Mouse (Mus musculus) heart, embryonic 15.5 days (tissue): ENCODE measurements around the gene Olfr132. TPM values are rescaled to one million over a fixed set of nuclear protein-coding genes. Genes with fewer than 3 reads are reported as not detected.
"Not testable (repeated sequence)": the region's sequence is repeated elsewhere in the genome, so short reads cannot be mapped to it uniquely, and the experiment has no call there.

Experiments
- ATAC-seq: fragments of 200-750 bp; cut with Nextera tagmentation; replicated peaks from 2 replicates; pipeline ENCODE4 v1.8.0; 2017; ENCODE audit warnings: low read depth, moderate TSS enrichment; ENCODE audit not compliant: insufficient number of reproducible peaks, insufficient read depth, low FRiP score
- H3K27ac ChIP-seq: fragments of 300-500 bp; sonication (generic); 2 replicates; pipeline ENCODE4 v1.5.1; 2015; ENCODE audit warnings: mild to moderate bottlenecking, inconsistent platforms
- H3K27me3 ChIP-seq: fragments of 300-500 bp; sonication (generic); 2 replicates; pipeline ENCODE4 v1.6.1; 2015; ENCODE audit warnings: inconsistent platforms
- H3K36me3 ChIP-seq: fragments of 300-500 bp; sonication (generic); 2 replicates; pipeline ENCODE4 v1.6.1; 2015; ENCODE audit warnings: mild to moderate bottlenecking, inconsistent platforms
- H3K4me1 ChIP-seq: fragments of 300-500 bp; sonication (generic); replicated peaks from 2 replicates; pipeline ENCODE4 v1.6.1; 2015; ENCODE audit warnings: inconsistent platforms
- H3K4me2 ChIP-seq: fragments of 300-500 bp; sonication (generic); 2 replicates; pipeline ENCODE4 v1.6.1; 2015; ENCODE audit warnings: inconsistent platforms, mild to moderate bottlenecking, moderate library complexity
- H3K4me3 ChIP-seq: fragments of 300-500 bp; sonication (generic); 2 replicates; pipeline ENCODE4 v1.5.1; 2015; ENCODE audit warnings: mild to moderate bottlenecking, inconsistent platforms
- H3K9ac ChIP-seq: fragments of 300-500 bp; sonication (generic); 2 replicates; pipeline ENCODE4 v1.6.1; 2015; ENCODE audit warnings: mild to moderate bottlenecking, inconsistent platforms
- H3K9me3 ChIP-seq: fragments of 300-500 bp; sonication (generic); replicated peaks from 2 replicates; pipeline ENCODE4 v1.6.1; 2016; ENCODE audit warnings: inconsistent platforms
- WGBS: fragments of 180-500 bp; shearing (Covaris S2); methylation state at CpG from one replicate; pipeline ENCODE4 v1.1.7; 2015; ENCODE audit warnings: mixed read lengths; 5-methylcytosine and 5-hydroxymethylcytosine counted together
- polyA plus RNA-seq: library from polyadenylated mRNA; unstranded; fragments of >200 nt; fragmentation: Nextera tagmentation; extraction: Ambion mirVana; gene quantifications from 2 replicates; pipeline ENCODE4 v1.2.1, GENCODE M21; 2015

The Olfr132 gene
- polyA plus RNA-seq = not detected in 2 replicates

GRCm38 (mm10) chr17:38134426-38134825 is at the start of gene Olfr132:
Olfr132 (minus strand) TSS chr17:38134526.
- Histone ChIP-seq H3K27me3 (no peaks in the 10 kb centered on the region), H3K27ac (no peak within 1 kb of the TSS), H3K4me2 (no peak within 1 kb of the TSS), H3K4me3 (no peak within 1 kb of the TSS), H3K9me3 (no peaks in the 10 kb centered on the region), H3K4me1 (no peaks in the 10 kb centered on the region), H3K9ac (no peak within 1 kb of the TSS), H3K36me3 (no peaks in the 10 kb centered on the region)
- WGBS = 71% methylated on average over 1 of the region's 1 CpGs
- no peak for ATAC-seq

GRCm38 (mm10) chr17:38171088-38171487 is 36.8 kb upstream of the Olfr132 start, which contains the start of gene Olfr134:
Olfr134 (plus strand) TSS chr17:38171388.
- ATAC-seq = no peak
- Histone ChIP-seq H3K36me3 (no peaks in the 10 kb centered on the region), H3K9ac (no peak within 1 kb of the TSS), H3K4me1 (no peaks in the 10 kb centered on the region), H3K4me3 (no peak within 1 kb of the TSS), H3K27ac (no peak within 1 kb of the TSS), H3K27me3 (no peaks in the 10 kb centered on the region), H3K9me3 (no peaks in the 10 kb centered on the region), H3K4me2 (no peak within 1 kb of the TSS)
- WGBS = 58% methylated on average over 3 of the region's 3 CpGs

GRCm38 (mm10) chr17:38144981-38145380 is 10.7 kb upstream of the Olfr132 start, which contains the start of gene Olfr133:
Olfr133 (plus strand) TSS chr17:38145281.
- H3K9me3 ChIP-seq = no peaks in the 10 kb centered on the region; the same call in 1 of the 2 replicates
- WGBS = 65% methylated on average over 2 of the region's 2 CpGs

GRCm38 (mm10) chr17:38125371-38125770 is 9.0 kb downstream of the Olfr132 start:
- not testable (repeated sequence) for H3K9ac ChIP-seq, H3K9me3 ChIP-seq, H3K27ac ChIP-seq, H3K4me3 ChIP-seq, H3K4me2 ChIP-seq, ATAC-seq, H3K27me3 ChIP-seq, H3K36me3 ChIP-seq, H3K4me1 ChIP-seq
- 67% methylated on average over 3 of the region's 3 CpGs for WGBS

More at GRCm38 (mm10) chr17:38144981-38145380, 10.7 kb upstream of the Olfr132 start, which contains the start of gene Olfr133:
- H3K9ac ChIP-seq = no peak within 1 kb of the TSS
- no peaks in the 10 kb centered on the region for H3K4me1 ChIP-seq
- H3K27me3 ChIP-seq = no peaks in the 10 kb centered on the region
- no peaks in the 10 kb centered on the region for H3K36me3 ChIP-seq
- H3K27ac ChIP-seq = no peak within 1 kb of the TSS
- no peak within 1 kb of the TSS for H3K4me2 ChIP-seq
- no peak within 1 kb of the TSS for H3K4me3 ChIP-seq
- ATAC-seq = no peak

GRCm38 (mm10) chr17:38124199-38124598 is 10.1 kb downstream of the Olfr132 start:
- H3K9me3 ChIP-seq, H3K36me3 ChIP-seq, H3K27me3 ChIP-seq, H3K4me3 ChIP-seq, ATAC-seq, H3K27ac ChIP-seq, H3K4me2 ChIP-seq, H3K4me1 ChIP-seq, H3K9ac ChIP-seq: not testable (repeated sequence)
- 48% methylated on average over 1 of the region's 1 CpGs for WGBS

- ATAC-seq = no peak
- Histone ChIP-seq H3K9ac (no peak within 1 kb of the TSS), H3K4me2 (no peak within 1 kb of the TSS), H3K9me3 (no peaks in the 10 kb centered on the region), H3K27me3 (no peaks in the 10 kb centered on the region), H3K36me3 (no peaks in the 10 kb centered on the region), H3K27ac (no peak within 1 kb of the TSS), H3K4me3 (no peak within 1 kb of the TSS), H3K4me1 (no peaks in the 10 kb centered on the region)
Measured at GRCm38 (mm10) chr17:38088593-38088992, 45.7 kb downstream of the Olfr132 start, which contains the start of gene Olfr131. Olfr131 (minus strand) TSS chr17:38088693.

- Histone ChIP-seq H3K9me3 (no peaks in the 10 kb centered on the region), H3K4me1 (no peaks in the 10 kb centered on the region), H3K27ac (no peak overlapping the region), H3K4me2 (no peak overlapping the region), H3K4me3 (no peak overlapping the region), H3K27me3 (no peaks in the 10 kb centered on the region), H3K36me3 (no peaks in the 10 kb centered on the region), H3K9ac (no peak overlapping the region)
- ATAC-seq = no peak
- WGBS = 69% methylated on average over 4 of the region's 4 CpGs
Measured at GRCm38 (mm10) chr17:38082364-38082763, 52.0 kb downstream of the Olfr132 start.

Other genes starting within 250 kb of the Olfr132 start
- gene Olfr127, start 234.1 kb downstream of the Olfr132 start, polyA plus RNA-seq = not detected in 2 replicates
- gene Olfr128, start 214.0 kb downstream of the Olfr132 start, polyA plus RNA-seq = not detected in 2 replicates
- not detected in 2 replicates for gene Olfr761, start 181.4 kb downstream of the Olfr132 start, polyA plus RNA-seq
- not detected in 2 replicates for gene Olfr129, start 74.4 kb downstream of the Olfr132 start, polyA plus RNA-seq
- gene Olfr130, start 70.6 kb downstream of the Olfr132 start, polyA plus RNA-seq = not detected in 2 replicates
- gene Olfr131, start 45.8 kb downstream of the Olfr132 start, polyA plus RNA-seq = not detected in 2 replicates
- gene Olfr133, start 10.8 kb upstream of the Olfr132 start, polyA plus RNA-seq = not detected in 2 replicates
- not detected in 2 replicates for gene Olfr134, start 36.9 kb upstream of the Olfr132 start, polyA plus RNA-seq
- gene Olfr135, start 69.8 kb upstream of the Olfr132 start, polyA plus RNA-seq = not detected in 2 replicates
- gene Olfr138, start 126.5 kb upstream of the Olfr132 start, polyA plus RNA-seq = not detected in 2 replicates
- not detected in 2 replicates for gene Olfr137, start 173.0 kb upstream of the Olfr132 start, polyA plus RNA-seq
- gene Olfr136, start 195.3 kb upstream of the Olfr132 start, polyA plus RNA-seq = not detected in 2 replicates